Mouse (Mus musculus) lung, postnatal 0 days (tissue): ENCODE measurements around the gene Aco1. TPM values are rescaled to one million over a fixed set of nuclear protein-coding genes. Genes with fewer than 3 reads are reported as not detected.
A peak's percentile ranks its signal among the peaks of the same experiment; 100 is the strongest.

Experiments used
- ATAC-seq: fragments of 200-750 bp; cut with Nextera tagmentation; 2 replicates; pipeline ENCODE4 v1.8.0; 2017; ENCODE audit warnings: moderate library complexity
- DNase-seq: peaks from one replicate; pipeline ENCODE4 v3.0.0-alpha.2; 2016; ENCODE audit warnings: low spot score
- H3K27ac ChIP-seq: fragments of 300-500 bp; sonication (generic); 2 replicates; pipeline ENCODE4 v1.5.1; 2014; ENCODE audit warnings: antibody characterized with exemption, mild to moderate bottlenecking, low read length, mixed read lengths
- H3K27me3 ChIP-seq: fragments of 300-500 bp; sonication (generic); replicated peaks from 2 replicates; pipeline ENCODE4 v1.6.1; 2014; ENCODE audit warnings: low read length, mixed read lengths; ENCODE audit not compliant: insufficient read depth
- H3K36me3 ChIP-seq: fragments of 300-500 bp; sonication (generic); 2 replicates; pipeline ENCODE4 v1.6.1; 2014; ENCODE audit warnings: low read length, mixed read lengths; ENCODE audit not compliant: insufficient read depth
- H3K4me1 ChIP-seq: fragments of 300-500 bp; sonication (generic); 2 replicates; pipeline ENCODE4 v1.6.1; 2014; ENCODE audit warnings: antibody characterized with exemption, low read depth, low read length, mixed read lengths; ENCODE audit not compliant: insufficient read depth
- H3K4me2 ChIP-seq: fragments of 300-500 bp; sonication (generic); replicated peaks from 2 replicates; pipeline ENCODE4 v1.6.1; 2014; ENCODE audit warnings: low read depth, mild to moderate bottlenecking, low read length, moderate library complexity, mixed read lengths
- H3K4me3 ChIP-seq: fragments of 300-500 bp; sonication (generic); 2 replicates; pipeline ENCODE4 v1.5.1; 2014; ENCODE audit warnings: low read depth, low read length
- H3K9ac ChIP-seq: fragments of 300-500 bp; sonication (generic); replicated peaks from 2 replicates; pipeline ENCODE4 v1.6.1; 2014; ENCODE audit warnings: low read depth, mild to moderate bottlenecking
- H3K9me3 ChIP-seq: fragments of 300-500 bp; sonication (generic); 2 replicates; pipeline ENCODE4 v1.6.1; 2016; ENCODE audit warnings: low read length, mixed read lengths
- CTCF ChIP-seq: IDR thresholded peaks from 2 replicates; pipeline ENCODE4 v1.5.1; 2016; ENCODE audit warnings: antibody characterized with exemption, mild to moderate bottlenecking
- EP300 ChIP-seq: IDR thresholded peaks from 2 replicates; pipeline ENCODE4 v1.6.1; 2016; ENCODE audit warnings: antibody characterized with exemption, mild to moderate bottlenecking, control low read depth
- WGBS: fragments of 180-500 bp; shearing (Covaris S2); extraction: QIAGEN DNeasy Blood & Tissue Kit; methylation state at CpG from one replicate; pipeline ENCODE4 v1.1.7; 2014; 5-methylcytosine and 5-hydroxymethylcytosine counted together
- polyA plus RNA-seq: library from polyadenylated mRNA; unstranded; fragments of >200 nt; fragmentation: Nextera tagmentation; extraction: Ambion mirVana; gene quantifications from 2 replicates; pipeline ENCODE4 v1.2.1, GENCODE M21; 2015

Aco1 gene
- polyA plus RNA-seq, 1 experiment from 2014 or later: 38.0 TPM

DNA sequence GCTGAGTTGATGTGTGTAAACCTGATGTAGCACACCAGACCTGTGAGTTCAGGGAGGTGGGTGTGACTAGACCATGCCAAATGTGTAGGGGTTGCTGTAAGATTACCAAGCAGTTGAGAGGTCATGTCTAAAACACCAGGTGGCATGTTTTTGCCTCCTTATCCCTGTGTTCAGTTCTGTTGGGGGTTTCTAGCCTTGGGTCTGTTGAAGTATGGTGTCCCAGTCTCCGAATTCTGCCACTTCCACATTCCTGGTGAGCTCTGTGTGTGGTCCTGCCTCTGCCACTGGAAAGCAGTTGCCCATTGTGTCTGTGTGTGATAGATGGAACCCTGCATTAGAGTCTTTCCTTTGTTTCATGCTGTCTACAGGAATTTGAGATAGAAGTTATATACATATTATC, 1.7 kb downstream of the Aco1 start:
- peaks cover 19% of the 10 kb centered on the region; the same call in 1 of the 2 replicates for H3K4me1 ChIP-seq
- H3K9me3 ChIP-seq: no peaks in the 10 kb centered on the region
- TF ChIP-seq CTCF: no peak
- no peak for TF ChIP-seq EP300
- 33% methylated on average over 1 of the region's 1 CpGs for WGBS
- peak overlapping the region; percentile 73; the same call in 1 of the 2 replicates for H3K4me3 ChIP-seq
- DNase-seq: peak; percentile 17
- H3K36me3 ChIP-seq: no peaks in the 10 kb centered on the region
- no peaks in the 10 kb centered on the region for H3K27me3 ChIP-seq
- peak overlapping the region; percentile 89 for H3K4me2 ChIP-seq
- peak overlapping the region; percentile 20; the same call in 1 of the 2 replicates for H3K27ac ChIP-seq
- H3K9ac ChIP-seq: no peak overlapping the region
- no peak for ATAC-seq

DNA sequence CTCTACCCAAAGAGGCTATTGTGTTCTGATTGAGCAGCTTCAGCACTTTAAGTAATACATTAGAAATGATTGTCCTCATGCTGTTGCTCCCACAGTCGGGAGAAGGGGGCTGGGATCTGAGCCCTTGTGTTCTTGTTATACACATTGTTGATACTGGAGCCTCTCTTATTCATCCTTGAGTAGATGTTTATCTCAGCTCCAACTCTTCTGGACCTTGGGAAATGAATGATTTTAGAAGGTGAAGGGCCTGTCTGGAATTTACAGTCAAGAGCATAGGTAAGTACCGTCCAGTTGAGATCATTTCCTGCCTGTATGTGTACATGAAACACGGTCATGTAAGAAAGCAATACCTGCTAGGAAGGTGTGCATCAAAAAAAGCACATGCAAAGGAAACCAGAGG, 2.1 kb downstream of the Aco1 start:
- Histone ChIP-seq H3K4me2 (no peak overlapping the region; the same call in 1 of the 2 replicates), H3K27me3 (no peaks in the 10 kb centered on the region), H3K4me3 (no peak overlapping the region), H3K27ac (no peak overlapping the region), H3K9me3 (no peaks in the 10 kb centered on the region), H3K4me1 (peaks cover 19% of the 10 kb centered on the region; the same call in 1 of the 2 replicates), H3K36me3 (no peaks in the 10 kb centered on the region), H3K9ac (no peak overlapping the region)
- ATAC-seq (no peak), DNase-seq (peak; percentile 87)
- TF ChIP-seq CTCF (no peak), EP300 (peak; percentile 89)
- WGBS: 36% methylated on average over 3 of the region's 3 CpGs

DNA sequence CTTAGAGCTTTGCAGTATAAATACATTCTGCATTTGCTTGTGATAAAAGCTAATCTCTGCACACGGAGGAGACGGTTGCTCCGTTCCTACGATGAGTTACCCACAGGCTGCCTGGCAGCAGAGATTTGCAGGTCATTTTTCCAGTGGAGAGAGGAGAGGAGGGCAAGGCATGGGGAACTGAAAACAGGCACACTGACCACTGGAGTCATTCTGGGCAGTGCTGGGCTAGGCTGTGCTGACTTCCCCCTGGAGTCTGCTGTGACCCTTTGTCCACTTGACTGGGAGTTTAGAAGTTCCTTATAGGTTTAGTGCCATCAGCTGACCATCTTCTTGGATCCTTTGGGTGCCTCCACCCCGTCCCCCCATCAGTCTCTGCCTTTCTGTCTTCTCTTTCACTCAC, 5.4 kb downstream of the Aco1 start:
- Histone ChIP-seq H3K36me3 (no peaks in the 10 kb centered on the region), H3K27ac (no peak overlapping the region), H3K4me1 (peaks cover 14% of the 10 kb centered on the region; the same call in 1 of the 2 replicates), H3K9ac (no peak overlapping the region), H3K9me3 (no peaks in the 10 kb centered on the region), H3K4me3 (no peak overlapping the region), H3K27me3 (no peaks in the 10 kb centered on the region), H3K4me2 (no peak overlapping the region)
- 92% methylated on average over 5 of the region's 5 CpGs for WGBS
- TF ChIP-seq EP300 (no peak), CTCF (no peak)
- DNase-seq: peak; percentile 15
- no peak for ATAC-seq

DNA sequence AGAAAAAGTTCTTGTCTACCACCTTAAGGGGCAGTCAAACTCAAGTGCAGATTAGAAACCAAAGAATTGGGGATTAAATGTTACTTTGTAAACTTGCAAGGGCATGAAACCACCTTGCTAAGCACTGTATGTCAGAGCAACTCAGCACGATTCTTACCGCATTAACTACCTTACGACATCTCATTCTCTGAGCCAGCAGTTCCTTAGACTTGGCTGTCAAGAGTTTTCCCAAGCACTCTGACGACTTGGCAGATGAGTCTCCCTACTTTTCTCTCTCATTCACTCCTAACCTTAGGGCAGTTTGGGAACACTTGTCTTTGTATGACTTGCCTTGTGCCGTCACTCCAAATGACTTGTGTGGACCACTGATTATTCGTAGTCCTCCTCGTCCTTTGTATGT, 7.2 kb downstream of the Aco1 start:
- TF ChIP-seq CTCF (no peak), EP300 (no peak)
- Histone ChIP-seq H3K4me1 (no peaks in the 10 kb centered on the region; the same call in 1 of the 2 replicates), H3K36me3 (no peaks in the 10 kb centered on the region), H3K9ac (no peak overlapping the region), H3K4me2 (no peak overlapping the region), H3K27me3 (no peaks in the 10 kb centered on the region), H3K9me3 (no peaks in the 10 kb centered on the region), H3K27ac (no peak overlapping the region), H3K4me3 (no peak overlapping the region)
- 79% methylated on average over 7 of the region's 7 CpGs for WGBS
- DNase-seq: no peak
- no peak for ATAC-seq

DNA sequence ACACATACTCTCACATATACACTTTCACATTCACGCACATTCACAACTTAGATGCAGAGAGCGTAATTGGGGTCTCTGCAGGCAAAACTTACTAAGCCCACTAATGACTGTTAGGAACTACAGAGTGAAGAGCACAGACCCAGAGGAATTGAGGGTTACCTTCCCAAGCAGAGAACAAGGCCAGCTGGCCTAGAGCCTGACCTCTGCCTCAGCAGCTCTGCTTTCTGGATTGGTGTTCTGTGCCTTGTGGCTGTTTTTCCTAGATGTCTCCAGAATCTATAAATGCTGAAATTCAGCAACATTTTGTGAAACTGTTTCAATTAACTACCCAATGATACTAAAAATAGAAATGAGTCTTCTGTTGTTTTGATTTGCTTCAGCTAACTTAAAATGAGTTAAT, 9.9 kb downstream of the Aco1 start:
- Histone ChIP-seq H3K4me2 (no peak overlapping the region), H3K27ac (no peak overlapping the region), H3K4me1 (peaks cover 25% of the 10 kb centered on the region; the same call in 1 of the 2 replicates), H3K27me3 (no peaks in the 10 kb centered on the region), H3K4me3 (no peak overlapping the region), H3K9me3 (no peaks in the 10 kb centered on the region), H3K9ac (no peak overlapping the region), H3K36me3 (no peaks in the 10 kb centered on the region)
- DNase-seq (no peak), ATAC-seq (no peak)
- TF ChIP-seq CTCF (no peak), EP300 (no peak)
- 93% methylated on average over 2 of the region's 2 CpGs for WGBS

DNA sequence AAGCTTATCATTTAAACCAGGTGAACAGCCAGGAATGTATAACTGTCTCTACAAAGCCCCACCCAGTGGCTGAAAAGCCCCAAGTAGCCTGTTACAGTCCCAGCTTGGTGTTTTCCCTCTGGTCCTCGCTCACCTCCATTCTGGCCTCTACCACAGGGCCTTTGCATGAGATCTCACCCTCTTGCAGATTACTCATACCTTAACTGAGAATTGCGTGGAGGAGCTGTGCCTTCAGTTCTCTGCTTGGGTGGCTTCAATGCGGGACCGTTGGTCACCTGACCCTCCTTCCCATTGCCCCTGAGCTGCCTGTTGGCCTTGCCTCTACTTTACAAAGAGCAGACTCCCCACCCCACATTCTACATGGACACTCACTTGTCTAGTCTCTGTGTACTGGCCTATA, 10.6 kb downstream of the Aco1 start:
- H3K27me3 ChIP-seq: no peaks in the 10 kb centered on the region
- WGBS: 98% methylated on average over 4 of the region's 4 CpGs
- no peak overlapping the region for H3K27ac ChIP-seq
- H3K4me2 ChIP-seq: no peak overlapping the region
- H3K4me3 ChIP-seq: no peak overlapping the region
- TF ChIP-seq EP300 (no peak), CTCF (no peak)
- no peaks in the 10 kb centered on the region for H3K9me3 ChIP-seq
- H3K36me3 ChIP-seq: no peaks in the 10 kb centered on the region
- no peak overlapping the region for H3K9ac ChIP-seq
- ATAC-seq (no peak), DNase-seq (no peak)
- peaks cover 25% of the 10 kb centered on the region; the same call in 1 of the 2 replicates for H3K4me1 ChIP-seq

DNA sequence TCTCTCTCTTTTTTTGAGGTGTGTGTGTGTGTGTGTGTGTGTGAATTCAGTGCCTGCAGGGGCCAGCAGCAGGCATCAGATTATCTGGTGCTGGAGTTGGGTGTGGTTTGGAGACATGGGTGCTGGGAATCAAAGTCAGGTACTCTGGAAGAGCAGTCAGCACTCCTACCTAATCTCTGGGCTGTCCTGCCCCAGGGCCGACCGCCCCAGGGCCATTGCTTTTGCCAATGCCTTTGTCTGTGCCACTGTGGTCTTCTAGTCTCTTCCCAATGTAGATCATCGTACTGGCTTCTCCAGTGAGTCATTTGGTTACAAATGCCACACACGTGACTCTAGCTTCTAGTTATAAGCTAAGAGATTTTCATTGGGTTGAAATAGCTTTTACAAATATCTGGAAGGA, 11.9 kb downstream of the Aco1 start:
- WGBS: 87% methylated on average over 4 of the region's 4 CpGs
- Histone ChIP-seq H3K36me3 (no peaks in the 10 kb centered on the region), H3K27me3 (no peaks in the 10 kb centered on the region), H3K9ac (no peak overlapping the region), H3K4me1 (peaks cover 25% of the 10 kb centered on the region; the same call in 1 of the 2 replicates), H3K4me2 (no peak overlapping the region), H3K9me3 (no peaks in the 10 kb centered on the region), H3K27ac (no peak overlapping the region), H3K4me3 (no peak overlapping the region)
- TF ChIP-seq EP300: no peak
- TF ChIP-seq CTCF: no peak
- no peak for DNase-seq
- ATAC-seq: no peak
